Comparison of ENCODE assay signal across 27 mouse cellular contexts in genomic region chr7:109399299-109399698, GRCm38 (mm10). TPM values are rescaled to one million over a fixed set of nuclear protein-coding genes. Genes with fewer than 3 reads are reported as not detected.
DNase-seq lines count a peak whose midpoint lies in the region; ATAC-seq lines count a peak whose summit lies in the region.
"Had no signal": no experiment of that assay in that cellular context is flagged by ENCODE, and none has a peak within 500 bp of the region (broad histone marks: within the 10 kb centered on the region; RNA-seq: fewer than 3 reads in every experiment).

No protein-coding gene starts in this region.

- no peak overlapping the region for H3K4me2 ChIP-seq in liver, embryonic 11.5 days
- H3K4me2 ChIP-seq: embryonic facial prominence, embryonic 15.5 days; hindbrain, embryonic 15.5 days; intestine, embryonic 15.5 days; neural tube, embryonic 15.5 days; stomach, embryonic 15.5 days had no signal

- H3K4me1 ChIP-seq in liver, embryonic 11.5 days (replicated peaks; ENCODE audit: control insufficient read depth, insufficient read depth, low read length), result no peaks in the 10 kb centered on the region
- no peaks in the 10 kb centered on the region for H3K4me1 ChIP-seq in midbrain, embryonic 10.5 days
- H3K4me1 ChIP-seq: embryonic facial prominence, embryonic 15.5 days; heart, embryonic 10.5 days; hindbrain, embryonic 15.5 days; intestine, embryonic 15.5 days; neural tube, embryonic 15.5 days; stomach, embryonic 15.5 days had no signal

- no peak overlapping the region for H3K27ac ChIP-seq in liver, embryonic 11.5 days (ENCODE audit: low read depth, low read length)
- H3K27ac ChIP-seq in midbrain, embryonic 10.5 days (replicated peaks), result no peak overlapping the region
- H3K27ac ChIP-seq: embryonic facial prominence, embryonic 15.5 days; heart, embryonic 10.5 days; hindbrain, embryonic 15.5 days; intestine, embryonic 15.5 days; left cerebral cortex, adult 2 months; macrophage; neural tube, embryonic 15.5 days; stomach, embryonic 15.5 days had no signal

- no peaks in the 10 kb centered on the region for H3K9me3 ChIP-seq in liver, embryonic 11.5 days (ENCODE audit: control insufficient read depth, low read length)
- H3K9me3 ChIP-seq in midbrain, embryonic 10.5 days (replicated peaks), result no peaks in the 10 kb centered on the region
- H3K9me3 ChIP-seq: embryonic facial prominence, embryonic 15.5 days; heart, embryonic 10.5 days; hindbrain, embryonic 15.5 days; intestine, embryonic 15.5 days; neural tube, embryonic 15.5 days; stomach, embryonic 15.5 days had no signal

- WGBS in liver, embryonic 11.5 days, result 46% methylated on average over 3 of the region's 3 CpGs
- 71% methylated on average over 3 of the region's 3 CpGs for WGBS in midbrain, embryonic 10.5 days

- H3K4me3 ChIP-seq in liver, embryonic 11.5 days (ENCODE audit: low read depth, low read length), result no peak overlapping the region
- H3K4me3 ChIP-seq in midbrain, embryonic 10.5 days, result no peak overlapping the region
- H3K4me3 ChIP-seq: embryonic facial prominence, embryonic 15.5 days; heart, embryonic 10.5 days; hindbrain, embryonic 15.5 days; intestine, embryonic 15.5 days; left cerebral cortex, adult 2 months; neural tube, embryonic 15.5 days; stomach, embryonic 15.5 days had no signal

- no peak for ATAC-seq in liver, embryonic 11.5 days (replicated peaks; ENCODE audit: low FRiP score)
- ATAC-seq: intestine, embryonic 15.5 days had no signal

- peak; percentile 4 for DNase-seq in layer of hippocampus, adult 11-12 months (ENCODE audit: low spot score)
- no peak for DNase-seq in layer of hippocampus, adult 8-10 months (ENCODE audit: low spot score in 2 of 2)
- peak; percentile 28 for DNase-seq in cerebellum, adult 11 months
- DNase-seq in cerebellum, adult 8-10 months, result peak; percentile 39
- peak; percentile 50 to 52 for DNase-seq in cerebellum, postnatal 36 days
- DNase-seq in liver, embryonic 11.5 days (ENCODE audit: low spot score), result no peak
- no peak for DNase-seq in midbrain, embryonic 10.5 days (ENCODE audit: low spot score)
- DNase-seq: adrenal gland, adult 2 months; gastrocnemius, postnatal 10 days; kidney, adult 8-10 months; kidney, postnatal 10 days; left cerebral cortex, postnatal 4 days; liver; thymus, postnatal 25 days had no signal

- no peaks in the 10 kb centered on the region; the same call in 1 of the 2 replicates for H3K27me3 ChIP-seq in liver, embryonic 11.5 days (replicated peaks; ENCODE audit: control insufficient read depth, insufficient read depth, low read length)
- H3K27me3 ChIP-seq in midbrain, embryonic 10.5 days (ENCODE audit: low read depth, poor library complexity, severe bottlenecking), result no peaks in the 10 kb centered on the region
- H3K27me3 ChIP-seq: embryonic facial prominence, embryonic 15.5 days; hindbrain, embryonic 15.5 days; intestine, embryonic 15.5 days; neural tube, embryonic 15.5 days; stomach, embryonic 15.5 days had no signal

- no peaks in the 10 kb centered on the region for H3K36me3 ChIP-seq in liver, embryonic 11.5 days (ENCODE audit: control insufficient read depth, insufficient read depth, low read length)
- H3K36me3 ChIP-seq in midbrain, embryonic 10.5 days, result no peaks in the 10 kb centered on the region
- H3K36me3 ChIP-seq: embryonic facial prominence, embryonic 15.5 days; heart, embryonic 10.5 days; hindbrain, embryonic 15.5 days; intestine, embryonic 15.5 days; neural tube, embryonic 15.5 days; stomach, embryonic 15.5 days had no signal

- no peak overlapping the region for H3K9ac ChIP-seq in liver, embryonic 11.5 days (ENCODE audit: low read depth, low read length)
- H3K9ac ChIP-seq: embryonic facial prominence, embryonic 15.5 days; hindbrain, embryonic 15.5 days; intestine, embryonic 15.5 days; neural tube, embryonic 15.5 days; stomach, embryonic 15.5 days had no signal

RNA-seq across cellular contexts. Expression of gene Stk33, which starts 39.6 kb away (rescaled TPM):
- 1 to 10 TPM in 3 of 4 experiments, under 1 TPM in 1; 0.87 to 2.1 (median 1.3) TPM for total RNA-seq in layer of hippocampus, adult 8-10 months (2022)
- polyA plus RNA-seq in liver, embryonic 11.5 days (2014; fragmentation: Nextera tagmentation; extraction: Ambion mirVana), result not detected in 2 replicates
- 10.2 and 18.6 TPM in 2 replicates for polyA plus RNA-seq in midbrain, embryonic 10.5 days (2016; fragmentation: Nextera tagmentation; extraction: Ambion mirVana)
- total RNA-seq: common myeloid progenitor, adult 5-6 weeks; gastrocnemius, postnatal 10 days; granulocyte monocyte progenitor cell, adult 5-6 weeks; hematopoietic stem cell, adult 5-6 weeks; MEL had no signal
- polyA plus RNA-seq: liver, embryonic 16.5 days; macrophage had no signal

Comparison
In these comparisons a context has a peak if more than half of its experiments do, and no peak if none do; other contexts are left out.
1. DNase-seq: peak in layer of hippocampus, adult 11-12 months (single experiment), cerebellum, adult 11 months (single experiment), cerebellum, adult 8-10 months (single experiment) and cerebellum, postnatal 36 days (2 of 2); none in layer of hippocampus, adult 8-10 months (0 of 2), liver, embryonic 11.5 days (single experiment) and midbrain, embryonic 10.5 days (single experiment).
2. RNA of gene Stk33, which starts 39.6 kb away (polyA plus RNA-seq): 10.2 to 18.6 TPM in midbrain, embryonic 10.5 days; not detected in liver, embryonic 11.5 days; every median in the first group is over 10 times any median in the second.